Mouse (Mus musculus) limb, embryonic 10.5 days (tissue): ENCODE data around the gene Sox5. TPM values are rescaled to one million over a fixed set of nuclear protein-coding genes. Genes with fewer than 3 reads are reported as not detected.

Source experiments
- DNase-seq: peaks from one replicate; pipeline ENCODE4 v3.0.0-alpha.2; 2017; ENCODE audit warnings: low spot score
- H3K27ac ChIP-seq: fragments of 300-500 bp; sonication (generic); 2 replicates; pipeline ENCODE4 v1.5.1; 2016; ENCODE audit warnings: mild to moderate bottlenecking
- H3K27me3 ChIP-seq: fragments of 300-500 bp; sonication (generic); 2 replicates; pipeline ENCODE4 v1.6.1; 2016; ENCODE audit warnings: low read depth, mild to moderate bottlenecking; ENCODE audit not compliant: poor library complexity, severe bottlenecking
- H3K36me3 ChIP-seq: fragments of 300-500 bp; sonication (generic); 2 replicates; pipeline ENCODE4 v1.6.1; 2016; ENCODE audit warnings: mild to moderate bottlenecking, moderate library complexity
- H3K4me1 ChIP-seq: fragments of 300-500 bp; sonication (generic); 2 replicates; pipeline ENCODE4 v1.6.1; 2016
- H3K4me3 ChIP-seq: fragments of 300-500 bp; sonication (generic); 2 replicates; pipeline ENCODE4 v1.5.1; 2016; ENCODE audit warnings: mild to moderate bottlenecking, moderate library complexity
- H3K9me3 ChIP-seq: fragments of 300-500 bp; sonication (generic); replicated peaks from 2 replicates; pipeline ENCODE4 v1.6.1; 2016; ENCODE audit warnings: mild to moderate bottlenecking
- WGBS: fragments of 180-500 bp; shearing (Covaris S2); methylation state at CpG from one replicate; pipeline ENCODE4 v1.1.7; 2016; 5-methylcytosine and 5-hydroxymethylcytosine counted together
- polyA plus RNA-seq: library from polyadenylated mRNA; unstranded; fragments of >200 nt; fragmentation: Nextera tagmentation; extraction: Ambion mirVana; gene quantifications from 2 replicates; pipeline ENCODE4 v1.2.1, GENCODE M21; 2016

Sox5 gene
- polyA plus RNA-seq, 1 experiment from 2014 or later = 60.8 TPM

DNA sequence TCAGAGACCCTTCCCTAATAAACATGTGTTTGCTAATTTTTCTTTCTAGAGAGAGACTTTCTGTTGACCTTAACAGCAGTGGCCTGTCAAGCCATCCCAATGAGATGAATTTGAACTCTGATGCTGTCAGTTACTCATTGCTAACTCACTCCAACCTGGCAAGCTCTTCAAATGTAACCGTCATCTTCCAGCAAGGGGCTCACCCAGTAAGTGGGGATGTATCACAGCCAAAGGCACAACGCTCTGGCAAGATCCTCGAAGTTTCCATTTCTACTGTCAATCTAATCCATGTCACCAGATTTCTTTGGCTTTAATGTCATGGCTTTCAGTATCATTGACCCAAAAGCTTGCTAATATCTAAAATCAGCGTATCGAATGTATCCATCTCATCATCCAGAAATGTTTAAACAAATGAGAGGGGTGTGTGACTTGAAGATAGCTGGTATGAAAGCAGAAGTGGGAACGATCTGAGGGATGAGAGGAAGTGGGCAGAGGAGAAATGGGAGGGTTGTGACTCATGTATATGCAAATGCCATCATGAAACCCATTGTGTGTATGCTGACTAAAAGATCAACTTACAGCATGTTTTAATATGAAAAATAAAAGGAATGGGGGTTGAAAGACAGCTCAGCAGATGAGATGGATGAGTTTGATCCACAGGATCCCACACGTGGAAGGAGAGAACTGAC, 88.4 kb downstream of the Sox5 start:
- H3K27me3 ChIP-seq = no peaks in the 10 kb centered on the region
- no peaks in the 10 kb centered on the region for H3K36me3 ChIP-seq
- 90% methylated on average over 7 of the region's 7 CpGs for WGBS
- DNase-seq = no peak
- H3K9me3 ChIP-seq = no peaks in the 10 kb centered on the region
- peaks cover 16% of the 10 kb centered on the region for H3K4me1 ChIP-seq
- H3K27ac ChIP-seq = no peak overlapping the region
- H3K4me3 ChIP-seq = no peak overlapping the region

DNA sequence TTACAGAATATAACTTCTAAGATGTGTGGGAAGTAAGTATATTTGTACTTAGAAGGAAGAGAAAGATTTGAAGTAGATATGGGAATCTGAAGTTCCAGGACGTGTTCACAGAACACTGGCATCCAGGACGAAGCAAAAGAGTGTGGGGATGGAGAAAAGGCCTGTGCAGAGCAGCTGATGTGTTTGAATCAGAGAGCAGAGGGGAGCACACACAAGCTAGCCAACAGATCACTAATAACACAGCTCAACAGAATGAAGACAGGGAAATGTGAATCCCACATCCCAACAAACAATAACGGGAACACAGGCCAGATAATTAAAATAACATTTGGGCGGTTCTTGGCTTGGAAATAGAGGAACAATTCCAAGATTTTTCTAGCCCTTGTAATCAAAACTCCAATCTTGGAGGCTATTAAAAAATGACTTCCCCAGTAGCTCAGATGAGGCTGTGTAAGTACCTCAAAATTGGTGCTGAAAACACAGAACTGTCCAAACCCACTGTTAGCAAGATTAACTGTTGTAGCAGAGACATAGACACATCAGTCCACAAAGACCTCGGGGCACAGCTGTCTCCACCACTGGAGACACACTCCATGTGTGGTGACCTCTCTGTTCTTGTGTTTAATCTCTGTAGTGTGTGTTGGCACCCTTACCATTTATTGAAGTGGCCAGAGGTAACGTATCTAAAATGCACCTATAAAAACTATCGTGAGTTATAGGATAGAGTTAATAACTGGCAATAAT, 90.3 kb downstream of the Sox5 start:
- Histone ChIP-seq H3K9me3 (no peaks in the 10 kb centered on the region), H3K36me3 (no peaks in the 10 kb centered on the region), H3K27ac (no peak overlapping the region), H3K27me3 (no peaks in the 10 kb centered on the region), H3K4me1 (peaks cover 7% of the 10 kb centered on the region; the same call in 1 of the 2 replicates), H3K4me3 (no peak overlapping the region)
- DNase-seq = no peak
- 87% methylated on average over 7 of the region's 7 CpGs for WGBS

DNA sequence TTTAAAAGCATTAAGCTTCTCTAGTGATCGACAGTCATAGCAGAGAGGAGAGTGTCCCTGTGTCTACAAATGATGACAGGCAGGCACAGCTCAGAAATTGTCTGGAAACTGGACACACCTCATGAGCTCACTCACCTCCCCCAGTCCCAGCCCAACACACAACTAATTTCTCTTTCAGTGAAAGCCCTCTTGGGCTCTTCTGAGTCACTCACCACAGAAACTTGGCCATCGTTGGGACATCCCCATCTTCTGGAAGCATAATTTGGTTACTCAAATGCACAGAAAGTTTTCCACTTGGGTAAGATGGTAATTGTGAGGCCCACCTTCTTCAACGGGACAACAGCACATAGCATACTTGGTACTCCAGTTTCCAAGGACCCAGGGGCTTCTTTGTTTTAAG, 92.7 kb downstream of the Sox5 start:
- Histone ChIP-seq H3K9me3 (no peaks in the 10 kb centered on the region), H3K4me3 (no peak overlapping the region), H3K4me1 (peaks cover 7% of the 10 kb centered on the region; the same call in 1 of the 2 replicates), H3K27ac (no peak overlapping the region), H3K36me3 (no peaks in the 10 kb centered on the region), H3K27me3 (no peaks in the 10 kb centered on the region)
- WGBS = 94% methylated on average over 3 of the region's 3 CpGs
- DNase-seq = no peak

DNA sequence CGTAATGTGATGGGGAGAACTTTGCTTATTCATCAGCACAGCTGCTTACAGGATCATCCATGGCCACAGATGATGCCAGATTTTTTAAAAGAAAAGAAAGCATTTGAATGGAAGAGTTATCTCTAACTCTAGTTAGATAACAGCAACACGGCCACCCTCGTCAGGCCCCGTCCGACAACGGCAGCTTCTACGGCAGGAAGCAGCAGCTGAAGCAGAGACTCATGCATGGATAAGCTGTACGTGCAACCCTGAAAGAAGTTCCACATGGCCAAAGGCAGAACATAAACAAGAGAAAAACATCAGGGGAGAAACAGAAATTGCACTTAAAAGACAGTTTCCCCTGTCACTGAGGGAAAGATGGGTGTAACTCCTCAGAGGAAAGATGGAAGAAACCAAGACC, 94.1 kb downstream of the Sox5 start:
- WGBS = 82% methylated on average over 8 of the region's 8 CpGs

DNA sequence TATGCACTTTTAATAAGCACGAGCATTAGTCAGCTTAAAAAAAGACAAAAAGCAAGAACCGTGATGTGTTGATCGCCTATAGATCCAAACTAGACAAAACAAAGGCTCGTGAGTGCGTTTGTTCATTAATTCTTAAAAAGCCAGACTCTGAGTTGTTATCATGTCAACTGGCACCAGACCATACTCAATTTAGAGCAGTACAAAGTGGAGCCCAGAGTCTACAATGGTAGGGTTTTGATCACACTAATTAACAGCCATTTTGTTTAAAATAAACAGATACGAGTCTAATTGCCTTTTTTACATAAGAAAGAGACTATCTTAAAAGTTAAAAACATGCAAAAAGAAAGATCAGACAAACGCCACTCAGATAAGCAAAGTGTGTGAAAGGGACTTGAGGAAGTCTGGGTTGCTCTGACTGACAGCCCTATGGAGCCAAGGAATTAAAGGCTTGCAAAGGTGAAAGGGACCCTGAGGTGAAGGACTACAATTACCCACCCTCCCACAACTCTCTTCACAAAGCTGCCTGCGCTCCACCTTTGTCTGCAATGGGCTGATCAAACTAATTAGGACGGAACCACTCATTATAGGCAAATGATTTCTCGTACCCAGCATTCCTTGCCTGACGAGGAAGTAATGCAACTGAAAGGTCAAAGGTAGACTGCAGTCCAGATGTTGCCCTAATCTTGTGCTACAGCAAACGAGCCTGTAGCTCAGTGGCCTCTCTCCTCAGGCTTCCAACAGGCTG, 100.6 kb downstream of the Sox5 start:
- peaks cover 16% of the 10 kb centered on the region for H3K4me1 ChIP-seq
- DNase-seq = no peak
- 55% methylated on average over 12 of the region's 12 CpGs for WGBS
- H3K4me3 ChIP-seq = no peak overlapping the region
- no peaks in the 10 kb centered on the region for H3K9me3 ChIP-seq
- no peaks in the 10 kb centered on the region for H3K27me3 ChIP-seq
- no peaks in the 10 kb centered on the region for H3K36me3 ChIP-seq
- 0 out of 2 replicates have a peak overlapping the region, but pooled peaks have one; percentile 12 for H3K27ac ChIP-seq

More for the DNA sequence above, 94.1 kb downstream of the Sox5 start:
- peaks cover 7% of the 10 kb centered on the region; the same call in 1 of the 2 replicates for H3K4me1 ChIP-seq
- H3K27me3 ChIP-seq = no peaks in the 10 kb centered on the region
- H3K9me3 ChIP-seq = no peaks in the 10 kb centered on the region
- DNase-seq = no peak
- H3K36me3 ChIP-seq = no peaks in the 10 kb centered on the region
- H3K4me3 ChIP-seq = no peak overlapping the region
- no peak overlapping the region for H3K27ac ChIP-seq

DNA sequence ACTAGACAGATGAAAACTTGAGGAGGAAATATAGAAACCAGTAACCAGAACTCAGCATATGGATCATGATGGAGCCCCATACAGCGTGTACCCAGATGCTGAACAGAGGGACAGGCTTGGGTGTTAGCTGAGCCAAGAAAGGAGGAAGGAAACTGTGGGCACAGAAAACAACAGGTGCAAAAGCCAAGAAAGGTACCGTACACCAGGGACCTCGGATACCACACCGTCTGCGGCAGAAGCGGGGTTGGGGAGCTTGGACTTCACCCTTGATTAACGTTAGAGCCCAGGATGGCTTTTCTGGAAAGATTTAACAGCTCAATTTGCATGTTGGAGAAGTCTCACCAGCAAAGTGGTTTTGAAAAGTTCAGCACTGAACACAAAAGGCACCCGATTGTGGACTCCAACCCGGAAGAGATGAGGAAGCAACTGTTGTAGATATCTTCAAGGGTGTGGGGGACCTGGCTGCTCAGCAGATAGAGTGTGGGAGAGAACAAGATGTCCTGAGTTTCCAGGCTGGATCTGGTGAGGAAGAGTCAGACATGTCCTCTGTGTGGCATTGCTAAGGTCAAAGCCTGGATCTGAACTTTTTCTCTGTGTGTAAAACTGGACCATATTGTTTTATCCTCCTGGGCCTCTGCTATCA, 104.2 kb downstream of the Sox5 start:
- DNase-seq = no peak
- Histone ChIP-seq H3K9me3 (no peaks in the 10 kb centered on the region), H3K27me3 (no peaks in the 10 kb centered on the region), H3K27ac (no peak overlapping the region), H3K4me3 (no peak overlapping the region), H3K36me3 (no peaks in the 10 kb centered on the region), H3K4me1 (peaks cover 16% of the 10 kb centered on the region)
- WGBS = 92% methylated on average over 9 of the region's 9 CpGs

DNA sequence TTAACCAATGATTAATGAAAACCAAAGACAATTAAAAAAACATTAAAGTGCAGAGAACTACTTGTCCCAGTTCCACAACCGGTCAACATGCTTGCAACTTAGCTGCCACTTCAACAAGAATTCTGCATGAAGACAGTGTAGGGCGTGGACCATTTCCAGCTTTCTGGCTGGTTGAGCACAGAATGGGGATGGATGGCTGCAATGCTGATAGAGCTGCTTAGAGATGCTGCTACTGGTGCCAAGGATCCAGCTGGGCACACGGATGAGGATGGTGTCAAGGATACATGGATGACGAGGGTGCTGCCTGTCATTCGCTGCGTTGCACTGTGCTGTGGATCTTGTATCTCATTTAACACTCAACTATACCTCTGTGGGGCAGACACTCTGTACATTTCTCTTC, 106.7 kb downstream of the Sox5 start:
- H3K36me3 ChIP-seq = no peaks in the 10 kb centered on the region
- H3K4me1 ChIP-seq = 0 out of 2 replicates have a peak, but pooled peaks cover 5% of the 10 kb centered on the region
- H3K27me3 ChIP-seq = no peaks in the 10 kb centered on the region
- no peak overlapping the region for H3K27ac ChIP-seq
- 95% methylated on average over 6 of the region's 6 CpGs for WGBS
- no peaks in the 10 kb centered on the region for H3K9me3 ChIP-seq
- H3K4me3 ChIP-seq = no peak overlapping the region
- DNase-seq = no peak

DNA sequence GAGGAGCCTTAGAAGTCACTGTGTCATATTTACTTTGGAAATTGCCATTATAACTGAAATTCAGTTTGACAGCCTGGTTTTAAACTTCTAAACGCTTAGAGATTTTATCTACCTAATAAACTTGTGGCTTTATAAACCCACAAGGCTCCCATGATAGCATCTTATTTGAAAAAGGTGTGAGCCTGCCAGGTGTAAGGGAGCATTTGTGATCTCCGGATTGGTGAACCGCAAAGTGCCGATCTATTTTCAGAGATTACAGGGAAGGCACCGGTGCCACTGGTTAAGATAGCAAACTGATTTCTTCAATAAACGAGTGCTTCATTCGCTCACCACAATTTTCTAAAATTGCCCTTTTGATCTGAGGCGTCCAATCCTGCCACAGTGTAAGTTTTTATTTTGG, 107.9 kb downstream of the Sox5 start:
- Histone ChIP-seq H3K4me3 (no peak overlapping the region), H3K36me3 (no peaks in the 10 kb centered on the region), H3K27me3 (no peaks in the 10 kb centered on the region), H3K4me1 (0 out of 2 replicates have a peak, but pooled peaks cover 4% of the 10 kb centered on the region), H3K9me3 (no peaks in the 10 kb centered on the region), H3K27ac (no peak overlapping the region)
- no peak for DNase-seq
- WGBS = 88% methylated on average over 8 of the region's 8 CpGs

DNA sequence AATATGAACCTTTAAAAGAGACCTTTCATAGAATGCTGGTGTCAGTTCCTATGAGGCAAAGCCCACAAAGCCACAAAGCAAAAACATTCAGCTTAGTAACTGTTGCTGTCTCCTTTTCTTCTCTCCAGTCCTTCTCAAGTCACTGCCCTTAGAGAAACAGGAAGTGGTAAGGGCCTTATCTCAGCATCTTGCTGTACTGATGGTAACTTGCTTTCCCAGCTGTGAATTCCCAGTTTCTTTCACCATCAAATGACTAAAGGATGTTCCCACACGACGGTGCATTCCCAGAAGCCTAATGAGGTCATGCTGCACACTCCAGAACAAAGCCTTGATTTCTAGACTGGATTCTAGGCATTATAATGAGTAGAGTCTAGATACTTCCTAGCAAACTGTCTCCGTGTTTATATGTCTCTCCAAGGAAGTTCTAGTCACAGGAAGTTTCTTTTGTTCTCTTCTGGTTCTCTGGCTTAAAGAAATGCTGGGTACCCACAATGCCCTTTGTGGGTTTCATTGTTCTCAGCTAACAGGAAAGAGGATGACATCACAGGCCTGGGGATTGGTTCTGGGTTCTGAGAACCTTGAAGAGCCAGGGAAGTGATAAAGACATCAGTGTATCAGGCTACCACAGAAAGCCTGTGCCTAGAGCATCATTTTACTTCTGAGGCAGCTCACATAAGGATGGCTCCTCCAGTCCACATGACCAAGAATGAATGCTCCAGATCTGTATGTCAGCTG, 111.2 kb downstream of the Sox5 start:
- 73% methylated on average over 3 of the region's 3 CpGs for WGBS
- H3K4me1 ChIP-seq = no peaks in the 10 kb centered on the region
- DNase-seq = no peak

DNA sequence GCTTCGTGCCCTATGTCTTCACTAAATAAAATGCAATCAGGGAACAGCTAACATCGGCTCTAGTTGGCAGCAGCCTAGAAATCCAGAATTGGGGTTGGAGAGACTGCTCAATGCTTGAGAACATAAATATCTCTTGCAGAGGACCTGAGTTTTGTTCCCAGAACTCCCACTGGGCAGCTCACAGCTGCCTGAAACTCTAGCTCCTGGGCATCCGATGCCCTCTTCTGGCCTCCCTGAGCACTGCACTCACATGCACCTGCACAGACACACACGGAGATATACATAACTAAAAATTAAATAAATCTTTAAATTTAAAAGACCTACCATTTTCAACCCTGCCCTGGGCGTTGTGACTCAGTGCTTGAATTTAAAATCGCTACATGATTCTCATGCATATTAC, 115.2 kb downstream of the Sox5 start:
- DNase-seq = no peak

More for the DNA sequence above, 111.2 kb downstream of the Sox5 start:
- Histone ChIP-seq H3K9me3 (no peaks in the 10 kb centered on the region), H3K27ac (no peak overlapping the region), H3K4me3 (no peak overlapping the region), H3K36me3 (no peaks in the 10 kb centered on the region), H3K27me3 (no peaks in the 10 kb centered on the region)

DNA sequence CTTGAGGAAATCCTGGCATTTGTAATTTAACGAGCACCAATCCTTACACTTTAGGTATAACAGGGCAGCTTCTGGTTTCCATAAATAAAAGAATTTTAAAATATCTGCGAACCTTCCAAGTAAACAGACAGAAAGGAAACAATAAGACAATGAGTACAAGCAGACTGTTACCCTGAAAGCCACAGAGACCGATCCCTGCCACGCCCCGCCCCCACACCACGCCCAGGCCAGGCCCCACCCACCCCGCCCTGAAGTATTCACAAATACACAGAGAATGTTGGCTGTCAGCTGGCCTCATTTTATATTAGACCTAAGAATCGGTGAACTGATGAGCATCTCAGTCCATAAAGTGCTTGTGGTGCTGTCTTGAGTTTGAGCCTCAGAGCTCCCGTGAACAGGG, 117.0 kb downstream of the Sox5 start:
- Histone ChIP-seq H3K9me3 (no peaks in the 10 kb centered on the region), H3K4me1 (peaks cover 15% of the 10 kb centered on the region), H3K36me3 (no peaks in the 10 kb centered on the region), H3K27ac (no peak overlapping the region), H3K27me3 (no peaks in the 10 kb centered on the region), H3K4me3 (no peak overlapping the region)
- no peak for DNase-seq
- WGBS = 85% methylated on average over 9 of the region's 9 CpGs

More for the DNA sequence above, 115.2 kb downstream of the Sox5 start:
- Histone ChIP-seq H3K36me3 (no peaks in the 10 kb centered on the region), H3K27ac (no peak overlapping the region), H3K4me1 (0 out of 2 replicates have a peak, but pooled peaks cover 5% of the 10 kb centered on the region), H3K4me3 (no peak overlapping the region), H3K9me3 (no peaks in the 10 kb centered on the region), H3K27me3 (no peaks in the 10 kb centered on the region)
- WGBS = 94% methylated on average over 6 of the region's 6 CpGs

DNA sequence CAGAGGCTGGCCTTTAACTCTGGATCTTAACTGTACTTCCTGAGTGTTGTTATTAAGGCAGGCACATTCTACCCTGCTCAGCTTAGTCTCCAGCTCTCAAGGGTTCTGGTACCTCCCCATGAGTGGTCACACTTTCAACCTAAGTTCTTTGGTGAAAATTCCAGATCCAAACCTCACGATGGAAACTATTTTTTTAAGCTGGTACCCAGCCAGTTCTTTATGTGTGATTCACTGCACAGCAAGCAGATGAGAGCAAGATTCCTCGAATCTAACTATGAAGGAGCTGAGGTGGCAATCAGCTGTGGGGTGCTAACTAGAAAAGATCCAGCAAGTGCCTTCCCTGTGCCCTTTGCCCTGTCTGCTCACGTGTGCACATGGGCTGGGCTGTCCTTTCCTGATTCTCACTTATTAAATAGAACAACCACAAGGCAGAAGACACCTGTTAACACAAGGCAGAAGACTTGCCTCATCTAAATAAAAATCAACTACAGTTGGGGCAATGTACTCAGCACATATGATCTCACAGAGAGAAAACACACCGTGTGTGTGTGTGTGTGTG, 118.2 kb downstream of the Sox5 start:
- H3K27me3 ChIP-seq = no peaks in the 10 kb centered on the region
- no peak overlapping the region for H3K27ac ChIP-seq
- H3K4me1 ChIP-seq = peaks cover 20% of the 10 kb centered on the region
- H3K4me3 ChIP-seq = no peak overlapping the region
- 80% methylated on average over 4 of the region's 4 CpGs for WGBS
- no peaks in the 10 kb centered on the region for H3K9me3 ChIP-seq
- no peak for DNase-seq
- H3K36me3 ChIP-seq = no peaks in the 10 kb centered on the region
